Comparison of ENCODE assay signal across 11 mouse cellular contexts in genomic region chr5:113292179-113292578, GRCm38 (mm10). TPM values are rescaled to one million over a fixed set of nuclear protein-coding genes. Genes with fewer than 3 reads are reported as not detected.
DNase-seq lines count a peak whose midpoint lies in the region; ATAC-seq and TF ChIP-seq lines count a peak whose summit lies in the region.
"Had no signal": no experiment of that assay in that cellular context is flagged by ENCODE, and none has a peak within 500 bp of the region (broad histone marks: within the 10 kb centered on the region; RNA-seq: fewer than 3 reads in every experiment).

No protein-coding gene starts in this region.

- H3K9ac ChIP-seq in heart, adult 2 months (ENCODE audit: low read depth, low read length), result no peak overlapping the region
- H3K9ac ChIP-seq in stomach, postnatal 0 days (ENCODE audit: low read length), result no peak overlapping the region
- H3K9ac ChIP-seq: limb, embryonic 13.5 days; stomach, embryonic 15.5 days had no signal

- H3K27me3 ChIP-seq in heart, adult 2 months (ENCODE audit: control insufficient read depth, insufficient read depth, low read length), result peaks cover 9% of the 10 kb centered on the region
- H3K27me3 ChIP-seq in stomach, postnatal 0 days (ENCODE audit: control insufficient read depth, insufficient read depth, low read length), result peaks cover 6% of the 10 kb centered on the region; the same call in 1 of the 2 replicates

- WGBS in heart, adult 2 months, result 10% methylated on average over 8 of the region's 8 CpGs
- WGBS in stomach, postnatal 0 days, result 11% methylated on average over 8 of the region's 8 CpGs

- H3K4me1 ChIP-seq in heart, adult 2 months (ENCODE audit: control insufficient read depth, insufficient read depth, low read length), result no peaks in the 10 kb centered on the region
- no peaks in the 10 kb centered on the region for H3K4me1 ChIP-seq in stomach, postnatal 0 days (replicated peaks; ENCODE audit: control insufficient read depth, insufficient read depth)

- no peak overlapping the region for H3K4me2 ChIP-seq in stomach, postnatal 0 days (replicated peaks; ENCODE audit: low read depth)
- H3K4me2 ChIP-seq: limb, embryonic 13.5 days; stomach, embryonic 15.5 days had no signal

- H3K9me3 ChIP-seq in stomach, postnatal 0 days (ENCODE audit: control insufficient read depth, low read length), result no peaks in the 10 kb centered on the region
- H3K9me3 ChIP-seq: limb, embryonic 13.5 days; stomach, embryonic 15.5 days had no signal

- no peaks in the 10 kb centered on the region for H3K36me3 ChIP-seq in heart, adult 2 months (ENCODE audit: control insufficient read depth, insufficient read depth, low read length)
- H3K36me3 ChIP-seq in stomach, postnatal 0 days (ENCODE audit: control insufficient read depth, insufficient read depth, low read length), result no peaks in the 10 kb centered on the region
- H3K36me3 ChIP-seq: G1E; limb, embryonic 13.5 days; stomach, embryonic 15.5 days had no signal

- no peak for TF ChIP-seq CTCF in heart, adult 2 months (IDR thresholded peaks at IDR 0.05)
- no peak for TF ChIP-seq CTCF in stomach, postnatal 0 days (IDR thresholded peaks at IDR 0.05; ENCODE audit: low read depth)

- no peak for TF ChIP-seq EP300 in heart, adult 2 months (IDR thresholded peaks at IDR 0.05; ENCODE audit: insufficient read depth, low read depth, low read length)
- TF ChIP-seq EP300 in stomach, postnatal 0 days (optimal IDR thresholded peaks at IDR 0.05), result no peak

- ATAC-seq in granulocyte monocyte progenitor cell, adult 5-6 weeks (replicated peaks; ENCODE audit: poor library complexity, severe bottlenecking), result peak; percentile 72
- ATAC-seq in stomach, postnatal 0 days (ENCODE audit: low FRiP score, low TSS enrichment), result no peak

- no peak overlapping the region for H3K27ac ChIP-seq in heart, adult 2 months
- H3K27ac ChIP-seq in stomach, postnatal 0 days (replicated peaks), result no peak overlapping the region
- H3K27ac ChIP-seq: limb, embryonic 13.5 days; stomach, embryonic 15.5 days had no signal

- no peak overlapping the region for H3K4me3 ChIP-seq in heart, adult 2 months
- no peak overlapping the region for H3K4me3 ChIP-seq in stomach, postnatal 0 days (ENCODE audit: low read depth, low read length)
- H3K4me3 ChIP-seq: limb, embryonic 13.5 days; stomach, embryonic 15.5 days had no signal

- intact Hi-C loops in heart, adult 2 months (cut with DNase I), result no loop called here

- peak; percentile 63 for DNase-seq in heart, postnatal 4 days
- no peak for DNase-seq in heart, adult 2 months
- peak; percentile 71 for DNase-seq in testis, postnatal 10 days (ENCODE audit: low spot score)
- no peak for DNase-seq in testis, postnatal 14 days (ENCODE audit: low spot score)
- peak; percentile 61 for DNase-seq in stomach, postnatal 0 days (ENCODE audit: low spot score)
- no peak for DNase-seq in spleen, adult 12 weeks (ENCODE audit: low spot score)
- DNase-seq in urinary bladder, postnatal 4 days (ENCODE audit: low spot score in 2 of 2), result no peak

- TF ChIP-seq POLR2A in heart, adult 2 months (IDR thresholded peaks at IDR 0.05; ENCODE audit: insufficient read depth, low read depth, low read length), result no peak

- no peaks in the 10 kb centered on the region for H3K79me2 ChIP-seq in heart, adult 2 months (replicated peaks; ENCODE audit: control insufficient read depth, insufficient read depth, low read length)

RNA-seq across cellular contexts. Expression of gene Sgsm1, which starts 18.4 kb away (rescaled TPM):
- total RNA-seq in heart, postnatal 4 days (2021), result under 1 TPM; 0.77 to 0.86 TPM
- 1 to 10 TPM in 1 of 2 experiments, under 1 TPM in 1; 0.52 to 1.2 TPM for total RNA-seq in heart, adult 2 months (2021)
- 0.43 and 0.67 TPM in 2 replicates for polyA plus RNA-seq in heart, adult 2 months (2012; rRNA removed)
- total RNA-seq in granulocyte monocyte progenitor cell, adult 5-6 weeks (2014; fragmentation: Nextera tagmentation), result not detected in 2 replicates
- total RNA-seq in granulocyte monocyte progenitor cell, adult 5-6 weeks (2017), result 0.22 TPM in 1 of 2 replicates, not detected in the other
- 3.2 and 4.2 TPM in 2 replicates for polyA plus RNA-seq in stomach, postnatal 0 days (2015; fragmentation: Nextera tagmentation; extraction: Ambion mirVana)
- polyA plus RNA-seq: G1E had no signal

Comparison
In these comparisons a context has a peak if more than half of its experiments do, and no peak if none do; other contexts are left out.
1. DNase-seq: peak in heart, postnatal 4 days (single experiment), testis, postnatal 10 days (single experiment) and stomach, postnatal 0 days (single experiment); none in heart, adult 2 months (0 of 2), testis, postnatal 14 days (single experiment), spleen, adult 12 weeks (single experiment) and urinary bladder, postnatal 4 days (0 of 2).